Mouse (Mus musculus) hindbrain, postnatal 0 days (tissue): ENCODE measurements at regions not wholly inside any gene's neighbourhood (a gene's known extent, or its start where the extent isn't known, plus 50 kb on each side); places are given as distances from the start of the nearest gene placed in this dataset.

Source experiments
- ATAC-seq: fragments of 200-750 bp; cut with Nextera tagmentation; 2 replicates; pipeline ENCODE4 v1.8.0; 2017; ENCODE audit warnings: mild to moderate bottlenecking, moderate TSS enrichment, moderate library complexity
- DNase-seq: peaks from one replicate; pipeline ENCODE4 v3.0.0-alpha.2; 2015; ENCODE audit warnings: low spot score
- H3K27ac ChIP-seq: fragments of 300-500 bp; sonication (generic); 2 replicates; pipeline ENCODE4 v1.5.1; 2014; ENCODE audit warnings: mild to moderate bottlenecking
- H3K27me3 ChIP-seq: fragments of 300-500 bp; sonication (generic); 2 replicates; pipeline ENCODE4 v1.6.1; 2014; ENCODE audit warnings: low read length, mixed read lengths; ENCODE audit not compliant: insufficient read depth
- H3K36me3 ChIP-seq: fragments of 300-500 bp; sonication (generic); 2 replicates; pipeline ENCODE4 v1.6.1; 2014; ENCODE audit warnings: low read length, mixed read lengths; ENCODE audit not compliant: insufficient read depth
- H3K4me1 ChIP-seq: fragments of 300-500 bp; sonication (generic); 2 replicates; pipeline ENCODE4 v1.6.1; 2014; ENCODE audit warnings: antibody characterized with exemption, low read length, mixed read lengths; ENCODE audit not compliant: insufficient read depth
- H3K4me2 ChIP-seq: fragments of 300-500 bp; sonication (generic); 2 replicates; pipeline ENCODE4 v1.6.1; 2014; ENCODE audit warnings: low read depth, mild to moderate bottlenecking, low read length, moderate library complexity, mixed read lengths
- H3K4me3 ChIP-seq: fragments of 300-500 bp; sonication (generic); 2 replicates; pipeline ENCODE4 v1.5.1; 2014; ENCODE audit warnings: low read length
- H3K9ac ChIP-seq: fragments of 300-500 bp; sonication (generic); replicated peaks from 2 replicates; pipeline ENCODE4 v1.6.1; 2014; ENCODE audit warnings: mild to moderate bottlenecking, low read length, moderate library complexity, mixed read lengths
- H3K9me3 ChIP-seq: fragments of 300-500 bp; sonication (generic); 2 replicates; pipeline ENCODE4 v1.6.1; 2016; ENCODE audit warnings: low read length, mixed read lengths
- CTCF ChIP-seq: IDR thresholded peaks from 2 replicates; pipeline ENCODE4 v1.5.1; 2016; ENCODE audit warnings: antibody characterized with exemption, control low read depth, low read depth
- WGBS: fragments of 180-500 bp; shearing (Covaris S2); extraction: QIAGEN DNeasy Blood & Tissue Kit; methylation state at CpG from one replicate; pipeline ENCODE4 v1.1.7; 2014; 5-methylcytosine and 5-hydroxymethylcytosine counted together

DNA sequence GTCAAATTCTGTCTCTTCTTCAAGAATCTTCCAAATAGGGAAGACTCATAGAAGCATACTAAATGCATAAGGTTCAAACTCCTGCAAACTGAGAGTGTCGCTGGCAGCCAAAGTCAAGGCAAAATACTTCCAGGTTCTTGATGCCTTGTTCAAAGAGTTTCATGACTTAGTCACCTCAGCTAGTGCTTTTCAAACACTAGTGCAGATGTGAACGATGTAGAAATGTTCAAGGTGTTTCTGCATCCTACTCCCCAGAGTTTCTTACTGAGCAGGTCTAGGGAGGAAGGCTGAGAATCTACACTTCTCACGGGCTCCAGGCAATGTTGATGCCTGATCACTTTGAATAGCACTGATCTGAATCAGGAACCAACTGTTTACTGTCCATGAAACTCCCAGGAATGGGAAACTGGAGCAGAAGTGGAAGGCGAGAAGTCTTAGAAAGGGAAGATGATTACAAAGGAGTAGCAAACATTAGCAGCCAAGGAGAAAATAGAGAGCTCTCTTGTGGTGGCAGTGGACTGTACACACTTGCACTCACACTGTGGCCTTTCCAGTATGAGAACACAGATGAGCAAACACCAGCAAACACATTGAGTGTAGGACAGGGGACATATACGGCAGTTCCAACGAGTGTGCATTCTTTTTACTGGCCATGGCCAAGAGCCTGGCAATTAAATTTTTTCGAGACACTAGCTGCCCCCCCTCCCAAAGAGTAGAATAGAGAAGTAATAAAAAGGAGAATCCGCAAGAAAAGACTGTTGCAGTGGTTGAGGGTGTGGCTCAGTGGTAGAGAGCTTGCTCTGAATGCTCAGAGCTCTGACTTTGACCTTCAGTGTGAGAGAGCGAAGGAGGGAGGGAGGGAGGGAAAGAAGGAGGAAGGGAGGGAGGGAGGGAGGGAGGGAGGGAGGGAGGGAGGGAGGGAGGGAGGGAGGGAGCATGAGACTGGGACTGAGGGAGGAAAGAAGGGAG is 247.4 kb upstream of the Fn1 start:
- Histone ChIP-seq H3K4me3 (no peak overlapping the region), H3K27me3 (no peaks in the 10 kb centered on the region), H3K4me1 (peaks cover 7% of the 10 kb centered on the region; the same call in 1 of the 2 replicates), H3K9me3 (no peaks in the 10 kb centered on the region), H3K9ac (no peak overlapping the region), H3K4me2 (no peak overlapping the region), H3K36me3 (no peaks in the 10 kb centered on the region), H3K27ac (no peak overlapping the region)
- DNase-seq = no peak
- no peak for TF ChIP-seq CTCF
- WGBS = 91% methylated on average over 9 of the region's 9 CpGs
- no peak for ATAC-seq

DNA sequence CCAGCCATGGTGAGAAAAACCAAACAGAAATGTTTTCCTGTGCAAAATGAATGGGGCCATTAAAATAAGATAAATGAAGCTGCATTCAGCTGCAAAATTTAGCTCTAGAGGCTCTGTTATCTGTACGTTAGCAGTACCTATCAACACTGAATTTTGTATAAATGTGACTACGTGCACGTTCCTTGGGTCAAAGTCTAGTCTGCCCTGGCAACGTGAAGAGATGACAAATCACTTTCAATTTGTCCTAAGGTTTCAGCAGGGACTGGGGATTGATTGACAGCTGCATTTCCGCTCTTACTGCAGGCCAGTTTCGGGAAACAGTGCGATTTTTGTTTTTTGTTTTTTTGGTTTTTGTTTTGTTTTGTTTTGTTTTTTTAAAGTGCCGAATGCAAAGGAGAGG is 246.1 kb upstream of the Fn1 start:
- no peak for DNase-seq
- H3K9me3 ChIP-seq = no peaks in the 10 kb centered on the region
- no peak overlapping the region for H3K27ac ChIP-seq
- 65% methylated on average over 8 of the region's 8 CpGs for WGBS
- no peak for TF ChIP-seq CTCF
- ATAC-seq = no peak
- peaks cover 7% of the 10 kb centered on the region; the same call in 1 of the 2 replicates for H3K4me1 ChIP-seq
- no peak overlapping the region for H3K4me3 ChIP-seq
- H3K27me3 ChIP-seq = no peaks in the 10 kb centered on the region
- no peak overlapping the region for H3K9ac ChIP-seq
- no peak overlapping the region for H3K4me2 ChIP-seq
- no peaks in the 10 kb centered on the region for H3K36me3 ChIP-seq

GRCm38 (mm10) chr1:71898198-71898597 is 245.2 kb upstream of the Fn1 start:
- H3K4me3 ChIP-seq = no peak overlapping the region
- TF ChIP-seq CTCF = no peak
- 56% methylated on average over 6 of the region's 6 CpGs for WGBS
- peak; percentile 35; the same call in 1 of the 2 replicates for ATAC-seq
- no peak for DNase-seq
- H3K36me3 ChIP-seq = no peaks in the 10 kb centered on the region
- H3K9me3 ChIP-seq = no peaks in the 10 kb centered on the region
- H3K27ac ChIP-seq = peak overlapping the region; percentile 69
- H3K4me2 ChIP-seq = no peak overlapping the region
- no peaks in the 10 kb centered on the region for H3K27me3 ChIP-seq
- H3K4me1 ChIP-seq = peaks cover 7% of the 10 kb centered on the region; the same call in 1 of the 2 replicates
- no peak overlapping the region; the same call in 1 of the 2 replicates for H3K9ac ChIP-seq

DNA sequence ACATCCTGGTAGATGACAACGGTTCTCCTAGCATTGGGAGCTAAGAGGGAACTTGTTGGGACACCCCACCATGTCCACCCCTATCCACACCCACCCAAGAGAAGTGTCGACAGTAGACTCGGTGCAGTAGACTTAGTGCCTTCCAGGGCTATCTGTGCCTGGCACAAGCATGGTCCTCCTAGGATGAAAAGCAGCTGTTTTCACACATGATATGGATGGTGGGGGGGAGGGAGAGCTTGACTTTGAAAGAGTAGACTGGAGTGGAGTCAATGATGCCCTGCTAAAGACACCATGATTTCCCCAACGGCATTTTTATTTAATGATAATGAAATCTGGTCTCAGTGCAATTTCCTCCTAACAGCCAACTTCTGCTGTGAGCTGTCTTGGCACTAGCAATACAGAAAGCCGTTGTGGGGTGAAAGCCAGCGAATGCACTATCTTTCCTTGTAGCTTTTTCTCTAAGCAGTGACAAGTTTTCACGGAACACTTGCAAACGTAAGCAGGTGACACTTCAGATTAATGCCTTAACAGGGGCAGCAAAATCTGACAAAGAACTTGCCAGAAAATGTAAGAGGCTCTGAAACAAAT is 244.6 kb upstream of the Fn1 start:
- Histone ChIP-seq H3K4me3 (no peak overlapping the region), H3K9ac (no peak overlapping the region), H3K27me3 (no peaks in the 10 kb centered on the region), H3K27ac (no peak overlapping the region), H3K4me1 (peaks cover 7% of the 10 kb centered on the region; the same call in 1 of the 2 replicates), H3K9me3 (no peaks in the 10 kb centered on the region), H3K4me2 (no peak overlapping the region), H3K36me3 (no peaks in the 10 kb centered on the region)
- WGBS = 61% methylated on average over 8 of the region's 8 CpGs
- TF ChIP-seq CTCF = no peak
- 0 out of 2 replicates have a peak, but pooled peaks have one; percentile 24 for ATAC-seq
- DNase-seq = peak; percentile 44

DNA sequence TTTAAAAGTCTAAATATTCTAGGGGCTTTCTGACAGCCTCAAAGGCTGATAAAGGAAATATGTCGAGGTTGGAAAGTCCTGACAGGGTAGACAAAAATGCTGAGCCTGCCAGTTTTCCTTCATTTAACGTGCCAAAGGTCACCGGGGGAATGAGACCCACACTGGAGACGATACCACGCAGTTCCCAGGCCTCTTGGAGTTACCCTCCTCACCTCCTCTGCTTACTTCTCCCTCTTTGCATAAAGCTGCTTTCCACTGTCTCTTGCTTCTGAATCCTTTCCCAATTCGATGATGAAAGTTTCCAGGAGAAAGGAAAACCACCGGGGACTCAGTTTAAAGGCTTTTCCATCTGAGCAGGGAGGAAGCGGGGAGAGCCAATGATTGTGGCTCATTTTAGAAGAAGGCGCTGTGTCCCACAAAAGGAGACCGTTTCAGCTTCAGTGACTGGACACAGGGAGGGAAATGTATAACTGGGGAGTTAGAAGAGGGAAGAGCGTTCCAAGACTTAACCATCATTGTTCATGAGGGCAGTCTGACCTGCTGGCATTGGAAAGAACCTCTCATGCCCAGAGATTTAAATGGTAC is 243.2 kb upstream of the Fn1 start:
- Histone ChIP-seq H3K27me3 (no peaks in the 10 kb centered on the region), H3K9me3 (no peaks in the 10 kb centered on the region), H3K36me3 (no peaks in the 10 kb centered on the region), H3K4me2 (no peak overlapping the region), H3K9ac (no peak overlapping the region), H3K27ac (no peak overlapping the region), H3K4me1 (peaks cover 7% of the 10 kb centered on the region; the same call in 1 of the 2 replicates), H3K4me3 (no peak overlapping the region)
- TF ChIP-seq CTCF = no peak
- ATAC-seq (0 out of 2 replicates have a peak, but pooled peaks have one; percentile 15), DNase-seq (peak; percentile 16)
- 53% methylated on average over 11 of the region's 11 CpGs for WGBS

GRCm38 (mm10) chr1:71893636-71894035 is 240.6 kb upstream of the Fn1 start:
- Histone ChIP-seq H3K9me3 (no peaks in the 10 kb centered on the region), H3K4me2 (no peak overlapping the region), H3K27me3 (no peaks in the 10 kb centered on the region), H3K9ac (no peak overlapping the region), H3K4me1 (peaks cover 7% of the 10 kb centered on the region; the same call in 1 of the 2 replicates), H3K36me3 (no peaks in the 10 kb centered on the region), H3K4me3 (no peak overlapping the region), H3K27ac (no peak overlapping the region)
- WGBS = 72% methylated on average over 5 of the region's 5 CpGs
- no peak for TF ChIP-seq CTCF
- DNase-seq = no peak
- no peak for ATAC-seq
